Mouse (Mus musculus) embryonic fibroblast, embryonic 13.5 days (primary cell): ENCODE data around the gene Rbm39.

Experiments used
- CTCF ChIP-seq: IDR thresholded peaks from 2 replicates; pipeline ENCODE4 v1.5.1; 2011; ENCODE audit warnings: mild to moderate bottlenecking, control low read depth, low read length, moderate library complexity, borderline replicate concordance; ENCODE audit not compliant: insufficient read depth
- POLR2A ChIP-seq: IDR thresholded peaks from 2 replicates; pipeline ENCODE4 v1.6.1; 2011; ENCODE audit warnings: low read depth, mild to moderate bottlenecking, control low read depth, low read length, moderate library complexity

DNA sequence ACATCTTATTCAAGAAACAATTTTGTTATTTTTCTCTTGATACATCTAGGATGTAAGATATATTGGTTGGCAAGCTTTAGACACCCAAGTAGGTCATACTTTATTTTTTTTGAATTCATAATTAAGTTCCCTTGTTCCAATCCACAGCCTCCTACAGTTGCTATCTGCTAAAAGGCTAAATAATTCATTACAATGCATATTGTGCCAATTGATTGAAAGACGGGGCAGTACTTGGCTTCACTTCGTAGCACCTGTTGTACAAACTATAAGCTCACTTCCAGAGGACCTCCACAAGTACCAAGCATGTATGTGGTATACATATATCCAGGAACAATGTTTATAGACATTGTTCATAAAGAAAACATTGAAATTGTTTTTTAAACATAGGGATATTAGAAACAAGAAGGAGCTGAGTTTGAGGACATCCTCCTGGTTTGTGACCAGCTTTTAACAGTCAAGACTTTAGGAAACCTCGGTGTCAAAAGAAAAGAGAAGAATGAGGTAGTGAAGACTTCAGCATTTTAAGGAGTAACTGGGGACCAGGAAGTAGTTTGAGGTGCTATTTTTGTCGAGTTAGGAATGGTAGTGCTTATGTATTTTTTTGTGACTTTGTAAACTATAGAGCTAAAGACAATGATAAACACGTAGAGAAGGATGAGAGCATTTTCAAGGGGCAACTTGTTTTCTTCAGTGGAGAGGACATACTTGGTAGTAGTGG, 33.6 kb downstream of the Rbm39 start:
- TF ChIP-seq CTCF (no peak), POLR2A (no peak)
